In the genomic region with DNA sequence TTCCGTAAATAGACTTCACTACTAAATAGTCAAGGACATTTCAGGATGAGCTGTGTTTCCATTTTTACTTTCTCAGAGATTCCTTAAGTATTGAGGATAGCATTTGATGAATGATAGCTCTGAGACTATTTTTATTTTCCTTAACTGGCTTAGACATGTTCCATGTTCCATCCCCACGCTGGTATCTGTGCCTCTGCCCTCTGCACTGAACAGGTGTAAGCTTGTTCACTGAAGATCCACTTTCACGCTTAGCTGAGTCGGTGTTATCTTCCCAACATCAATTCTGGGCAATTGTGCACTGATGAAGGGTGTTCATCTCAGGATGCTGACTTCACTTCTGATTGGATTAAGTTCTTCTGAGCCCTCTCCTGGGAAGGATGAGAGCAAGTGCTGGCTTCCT, we compare ENCODE assay signal across 17 mouse cellular contexts. TPM values are rescaled to one million over a fixed set of nuclear protein-coding genes. Genes with fewer than 3 reads are reported as not detected.
"Had no signal": no experiment of that assay in that cellular context is flagged by ENCODE, and none has a peak within 500 bp of the region (broad histone marks: within the 10 kb centered on the region; RNA-seq: fewer than 3 reads in every experiment).

No protein-coding gene starts in this region.

- H3K4me3 ChIP-seq: kidney, embryonic 15.5 days; left cerebral cortex, adult 2 months; liver, embryonic 13.5 days; midbrain, embryonic 12.5 days; midbrain, embryonic 15.5 days had no signal

- H3K27me3 ChIP-seq: kidney, embryonic 15.5 days; liver, embryonic 13.5 days; midbrain, embryonic 12.5 days; midbrain, embryonic 15.5 days had no signal

- H3K4me1 ChIP-seq: kidney, embryonic 15.5 days; liver, embryonic 13.5 days; midbrain, embryonic 12.5 days; midbrain, embryonic 15.5 days had no signal

- H3K9me3 ChIP-seq: kidney, embryonic 15.5 days; liver, embryonic 13.5 days; midbrain, embryonic 12.5 days; midbrain, embryonic 15.5 days had no signal

- H3K9ac ChIP-seq: kidney, embryonic 15.5 days; liver, embryonic 13.5 days; midbrain, embryonic 12.5 days; midbrain, embryonic 15.5 days had no signal

- DNase-seq: kidney, adult 8-10 months; kidney, postnatal 10 days; kidney, postnatal 36 days; layer of hippocampus, postnatal 36 days; liver, embryonic 13.5 days; lung, adult 2 months; lung, postnatal 14 days; thymus, postnatal 25 days had no signal

- ATAC-seq: midbrain, embryonic 15.5 days had no signal

- H3K36me3 ChIP-seq: kidney, embryonic 15.5 days; liver, embryonic 13.5 days; midbrain, embryonic 12.5 days; midbrain, embryonic 15.5 days had no signal

- H3K4me2 ChIP-seq: kidney, embryonic 15.5 days; liver, embryonic 13.5 days; midbrain, embryonic 12.5 days; midbrain, embryonic 15.5 days had no signal

- H3K27ac ChIP-seq: kidney, embryonic 15.5 days; left cerebral cortex, adult 2 months; liver, embryonic 13.5 days; macrophage; midbrain, embryonic 12.5 days; midbrain, embryonic 15.5 days; stomach, postnatal 0 days had no signal

RNA-seq across cellular contexts. Expression of a gene that starts 19.7 kb away (rescaled TPM):
- total RNA-seq: megakaryocyte, adult 5-6 weeks; monocyte, adult 5-6 weeks had no signal
- polyA plus RNA-seq: liver, adult 2 months; macrophage had no signal
